Mouse (Mus musculus): ENCODE measurements around the gene Rgsl1.

DNA sequence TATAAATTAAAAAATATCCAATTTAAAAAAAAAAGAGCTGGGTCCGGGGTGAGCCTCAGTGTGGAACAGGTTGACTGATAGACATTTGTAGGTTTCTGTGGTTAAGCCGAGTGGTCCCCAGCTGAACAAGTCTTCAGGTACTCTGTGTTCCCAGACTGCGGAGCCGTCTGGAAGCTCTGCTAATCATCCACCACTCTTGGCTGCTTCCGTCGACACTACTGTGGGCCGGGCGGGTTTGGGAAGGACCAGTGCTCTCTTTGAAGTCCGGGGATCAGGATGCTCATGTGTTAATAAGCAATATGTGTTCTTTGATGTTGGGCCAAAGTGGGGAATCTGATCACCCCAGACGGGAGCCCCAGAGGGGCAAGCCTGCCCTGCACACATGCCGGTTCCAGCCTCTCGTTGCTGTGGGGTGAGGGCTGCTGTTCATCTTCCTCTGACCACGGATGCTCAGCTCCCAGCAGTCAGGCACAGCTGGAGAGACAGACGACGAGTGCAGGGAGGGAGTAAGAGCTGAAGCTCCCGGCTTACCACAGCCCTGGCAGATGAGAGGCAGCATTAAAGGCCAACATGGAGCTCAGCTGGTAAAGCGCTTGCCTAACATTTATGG is 42.2 kb upstream of the Rgsl1 start:
- TF ChIP-seq TAL1 (IDR thresholded peaks at IDR 0.05; ENCODE audit: low read length) = no peak
- TF ChIP-seq GATA1 (IDR thresholded peaks at IDR 0.05; ENCODE audit: low read length) = no peak
